Mouse (Mus musculus) kidney, postnatal 0 days (tissue): ENCODE data around the gene Golph3. TPM values are rescaled to one million over a fixed set of nuclear protein-coding genes. Genes with fewer than 3 reads are reported as not detected.
A peak's percentile ranks its signal among the peaks of the same experiment; 100 is the strongest.

Experiments used
- ATAC-seq: fragments of 200-750 bp; cut with Nextera tagmentation; replicated peaks from 2 replicates; pipeline ENCODE4 v1.8.0; 2017; ENCODE audit warnings: low read depth, moderate number of reproducible peaks, moderate TSS enrichment, moderate library complexity; ENCODE audit not compliant: low FRiP score
- DNase-seq: peaks from one replicate; pipeline ENCODE4 v3.0.0-alpha.2; 2016; ENCODE audit warnings: low spot score
- H3K27ac ChIP-seq: fragments of 300-500 bp; sonication (generic); 2 replicates; pipeline ENCODE4 v1.5.1; 2014; ENCODE audit warnings: mild to moderate bottlenecking
- H3K27me3 ChIP-seq: fragments of 300-500 bp; sonication (generic); 2 replicates; pipeline ENCODE4 v1.6.1; 2014; ENCODE audit warnings: low read length, mixed read lengths; ENCODE audit not compliant: insufficient read depth
- H3K36me3 ChIP-seq: fragments of 300-500 bp; sonication (generic); 2 replicates; pipeline ENCODE4 v1.6.1; 2014; ENCODE audit warnings: low read length, mixed read lengths; ENCODE audit not compliant: insufficient read depth
- H3K4me1 ChIP-seq: fragments of 300-500 bp; sonication (generic); replicated peaks from 2 replicates; pipeline ENCODE4 v1.6.1; 2014; ENCODE audit warnings: antibody characterized with exemption, low read length, mixed read lengths; ENCODE audit not compliant: insufficient read depth
- H3K4me2 ChIP-seq: fragments of 300-500 bp; sonication (generic); 2 replicates; pipeline ENCODE4 v1.6.1; 2014; ENCODE audit warnings: mild to moderate bottlenecking, low read length, moderate library complexity, mixed read lengths
- H3K4me3 ChIP-seq: fragments of 300-500 bp; sonication (generic); replicated peaks from 2 replicates; pipeline ENCODE4 v1.5.1; 2014; ENCODE audit warnings: low read depth, low read length
- H3K9ac ChIP-seq: fragments of 300-500 bp; sonication (generic); 2 replicates; pipeline ENCODE4 v1.6.1; 2014; ENCODE audit warnings: low read depth, low read length
- H3K9me3 ChIP-seq: fragments of 300-500 bp; sonication (generic); replicated peaks from 2 replicates; pipeline ENCODE4 v1.6.1; 2016; ENCODE audit warnings: low read length, inconsistent platforms, mixed read lengths
- CTCF ChIP-seq: IDR thresholded peaks from 2 replicates; pipeline ENCODE4 v1.5.1; 2016; ENCODE audit warnings: antibody characterized with exemption, low read depth, mild to moderate bottlenecking, moderate library complexity
- WGBS: fragments of 180-500 bp; shearing (Covaris S2); extraction: QIAGEN DNeasy Blood & Tissue Kit; methylation state at CpG from one replicate; pipeline ENCODE4 v1.1.7; 2014; 5-methylcytosine and 5-hydroxymethylcytosine counted together
- polyA plus RNA-seq: library from polyadenylated mRNA; unstranded; fragments of >200 nt; fragmentation: Nextera tagmentation; extraction: Ambion mirVana; gene quantifications from 2 replicates; pipeline ENCODE4 v1.2.1, GENCODE M21; 2015

Golph3 gene
- polyA plus RNA-seq, 1 experiment from 2014 or later = 95.6 TPM

GRCm38 (mm10) chr15:12380548-12380947 lies 59.3 kb downstream of the Golph3 start:
- no peak overlapping the region for H3K9ac ChIP-seq
- H3K36me3 ChIP-seq = no peaks in the 10 kb centered on the region
- 49% methylated on average over 5 of the region's 5 CpGs for WGBS
- peaks cover 5% of the 10 kb centered on the region; the same call in 1 of the 2 replicates for H3K4me1 ChIP-seq
- H3K9me3 ChIP-seq = no peaks in the 10 kb centered on the region
- peak; percentile 66 for TF ChIP-seq CTCF
- peak; percentile 68 for DNase-seq
- no peak overlapping the region for H3K27ac ChIP-seq
- no peak for ATAC-seq
- no peak overlapping the region for H3K4me3 ChIP-seq
- no peaks in the 10 kb centered on the region for H3K27me3 ChIP-seq
- no peak overlapping the region for H3K4me2 ChIP-seq

DNA sequence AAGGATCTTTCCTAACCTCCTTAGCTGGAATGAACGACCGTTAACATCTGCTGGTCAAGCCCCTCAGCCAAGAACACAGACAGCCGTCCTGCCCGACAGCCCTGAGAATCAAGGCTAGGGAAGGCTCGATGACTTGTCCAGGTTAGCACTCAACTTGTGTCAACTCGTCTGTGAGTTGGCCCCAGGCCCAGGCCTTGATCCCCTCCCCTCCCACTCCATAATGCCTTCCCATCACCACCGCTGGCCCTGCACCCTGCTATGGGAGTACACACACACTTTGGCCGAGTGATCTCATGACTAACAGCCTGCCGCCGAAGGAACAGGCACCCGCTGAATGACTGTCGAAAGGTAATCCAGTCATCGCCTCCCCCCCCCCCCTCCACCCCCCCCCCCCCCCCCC lies 63.4 kb downstream of the Golph3 start:
- Histone ChIP-seq H3K36me3 (no peaks in the 10 kb centered on the region), H3K27me3 (no peaks in the 10 kb centered on the region), H3K9me3 (no peaks in the 10 kb centered on the region), H3K27ac (no peak overlapping the region), H3K4me2 (no peak overlapping the region), H3K4me1 (no peaks in the 10 kb centered on the region), H3K9ac (no peak overlapping the region), H3K4me3 (no peak overlapping the region)
- WGBS = 52% methylated on average over 13 of the region's 13 CpGs
- TF ChIP-seq CTCF = no peak
- DNase-seq (no peak), ATAC-seq (no peak)

- H3K36me3 ChIP-seq = no peaks in the 10 kb centered on the region
- no peak overlapping the region for H3K4me2 ChIP-seq
- no peak overlapping the region for H3K9ac ChIP-seq
- no peak overlapping the region for H3K27ac ChIP-seq
- no peaks in the 10 kb centered on the region for H3K4me1 ChIP-seq
- H3K9me3 ChIP-seq = no peaks in the 10 kb centered on the region
- ATAC-seq = no peak
- TF ChIP-seq CTCF = no peak
- 70% methylated on average over 15 of the region's 15 CpGs for WGBS
- no peak overlapping the region for H3K4me3 ChIP-seq
- no peak for DNase-seq
- no peaks in the 10 kb centered on the region for H3K27me3 ChIP-seq
Measured at GRCm38 (mm10) chr15:12388726-12389489, 67.7 kb downstream of the Golph3 start.

- Histone ChIP-seq H3K27ac (no peak overlapping the region), H3K4me3 (no peak overlapping the region), H3K4me2 (no peak overlapping the region), H3K27me3 (no peaks in the 10 kb centered on the region), H3K36me3 (no peaks in the 10 kb centered on the region), H3K9ac (no peak overlapping the region), H3K4me1 (no peaks in the 10 kb centered on the region), H3K9me3 (no peaks in the 10 kb centered on the region)
- DNase-seq (no peak), ATAC-seq (no peak)
- TF ChIP-seq CTCF = no peak
- WGBS = 54% methylated on average over 10 of the region's 10 CpGs
Measured at GRCm38 (mm10) chr15:12394758-12395157, 73.5 kb downstream of the Golph3 start.

GRCm38 (mm10) chr15:12397032-12397431 lies 75.8 kb downstream of the Golph3 start:
- DNase-seq (no peak), ATAC-seq (no peak)
- Histone ChIP-seq H3K9ac (no peak overlapping the region), H3K4me2 (no peak overlapping the region), H3K4me1 (no peaks in the 10 kb centered on the region), H3K27me3 (no peaks in the 10 kb centered on the region), H3K4me3 (no peak overlapping the region), H3K27ac (no peak overlapping the region), H3K36me3 (no peaks in the 10 kb centered on the region), H3K9me3 (no peaks in the 10 kb centered on the region)
- TF ChIP-seq CTCF = no peak
- 76% methylated on average over 6 of the region's 6 CpGs for WGBS

Other genes starting within 250 kb of the Golph3 start
- gene Zfr, start 203.6 kb upstream of the Golph3 start, polyA plus RNA-seq = 72.0 and 77.3 TPM in 2 replicates
- 12.5 and 13.2 TPM in 2 replicates for gene Mtmr12, start 116.4 kb upstream of the Golph3 start, polyA plus RNA-seq
- 0.45 and 1.9 TPM in 2 replicates for gene 1810049J17Rik, start 449 bp downstream of the Golph3 start, polyA plus RNA-seq